Mouse (Mus musculus) inflammation-experienced regulatory T-cells (primary cell): ENCODE measurements around the gene Nat8f1. TPM values are rescaled to one million over a fixed set of nuclear protein-coding genes. Genes with fewer than 3 reads are reported as not detected.

Experiments used
- polyA plus RNA-seq, 2 experiments: library from polyadenylated mRNA; unstranded; fragments of 100-300 nt; shearing (Covaris generic); gene quantifications; one replicate each; pipeline ENCODE4 v1.2.1; 2017

Gene Nat8f1
- polyA plus RNA-seq = 10 to 100 TPM in 1 of 2 experiments, 1 to 10 TPM in 1; 9.1 to 11.9 TPM

DNA sequence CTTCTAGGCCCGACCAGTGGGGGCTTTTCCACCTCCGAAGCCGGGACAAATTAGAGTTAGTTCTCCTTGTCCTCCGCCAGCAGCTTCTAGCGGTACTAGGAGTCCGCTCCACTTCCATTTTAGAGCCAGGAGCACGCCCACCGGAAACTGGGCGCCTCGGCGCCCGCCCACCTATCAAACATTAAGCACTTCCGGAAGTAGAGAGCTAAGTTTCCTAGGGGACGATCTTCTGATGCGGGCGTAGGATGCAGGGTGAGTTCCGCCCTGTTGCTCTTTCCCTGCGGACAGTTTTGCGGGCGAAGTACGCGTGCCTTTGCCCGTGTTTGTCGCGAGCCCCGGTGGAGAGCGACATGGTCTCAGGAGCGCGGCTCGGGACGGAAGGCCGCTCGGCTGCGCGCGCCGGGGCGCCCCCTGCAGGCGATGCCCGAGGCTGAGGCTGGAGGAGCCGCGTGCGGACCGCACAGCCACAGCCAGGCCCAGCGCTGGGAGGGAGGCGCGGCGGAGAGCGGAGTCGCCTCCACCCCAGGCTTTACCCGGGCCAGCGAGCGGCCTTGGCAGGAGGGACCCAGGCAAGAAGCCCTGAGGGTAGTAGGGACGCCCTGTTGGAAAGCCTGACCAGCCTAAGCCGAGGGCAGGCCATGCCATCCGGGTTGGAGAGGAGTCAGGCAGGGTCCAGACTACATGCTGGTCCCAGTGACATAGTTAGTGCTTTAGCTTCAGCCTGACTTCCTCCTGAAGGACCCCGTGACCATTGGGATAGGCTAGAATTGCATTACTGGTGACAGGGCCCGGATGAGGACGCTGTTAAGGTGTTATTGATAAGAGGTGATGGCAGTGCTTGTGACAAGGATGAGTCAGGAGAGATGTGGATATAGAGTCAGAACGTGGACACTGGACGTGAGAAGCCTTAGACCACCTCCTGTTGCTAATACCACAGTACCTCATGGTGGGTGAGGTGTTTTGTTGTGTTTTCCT is at the start of gene Nat8f1:
TSS of gene Nat8f1 (minus strand) at position 149 of the 975 bp plus-strand sequence.

DNA sequence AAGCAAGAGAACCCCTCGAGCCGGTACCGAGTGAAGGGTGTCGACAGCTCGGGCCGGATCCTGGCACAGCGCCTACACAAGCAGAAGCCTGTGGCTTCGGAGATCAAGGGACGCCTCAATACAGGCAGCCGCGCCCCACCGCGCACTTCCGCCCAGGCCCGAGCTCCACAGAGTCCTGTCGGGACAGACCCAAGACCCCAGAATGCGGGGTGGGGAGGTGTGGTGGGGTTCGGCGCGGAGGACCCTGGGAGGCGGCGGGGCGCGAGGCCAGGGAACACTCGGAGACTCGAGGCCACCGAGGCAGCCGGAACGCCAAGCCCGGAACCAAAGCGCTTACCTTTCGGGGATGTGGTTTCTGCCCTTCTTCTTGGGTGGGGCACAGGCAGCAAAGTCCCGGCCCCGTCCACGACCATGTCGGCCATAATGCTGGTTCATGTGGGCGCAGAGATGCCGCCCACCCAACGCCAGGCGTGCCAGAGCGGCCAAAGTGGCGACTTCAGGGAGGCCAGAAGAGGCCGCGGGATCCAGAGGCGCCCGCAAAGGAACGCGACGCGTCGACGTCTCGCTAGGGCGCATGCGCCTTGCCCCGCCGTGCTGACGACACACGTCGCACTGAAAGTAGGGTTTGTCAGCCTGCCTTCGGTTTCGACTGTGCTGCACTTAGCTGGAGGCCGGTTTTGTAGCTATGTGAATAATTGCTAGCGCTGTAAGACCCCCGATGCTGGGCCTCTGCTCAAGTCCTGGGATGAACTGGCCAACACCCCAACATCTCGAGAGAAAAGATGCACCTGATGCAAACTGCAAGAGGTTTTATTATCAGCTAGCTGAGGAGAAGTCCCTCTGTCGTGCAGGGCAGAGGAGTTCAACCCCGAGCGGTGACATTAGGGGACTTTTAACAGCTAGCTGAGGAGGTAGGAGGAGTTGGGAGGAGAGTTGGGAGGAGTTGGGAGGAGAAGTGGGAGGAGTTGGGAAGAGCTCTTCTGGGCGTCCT is 45.9 kb upstream of the Nat8f1 start, which contains the start of gene Dusp11:
TSS of gene Dusp11 (minus strand) at position 567 of the 991 bp plus-strand sequence.

DNA sequence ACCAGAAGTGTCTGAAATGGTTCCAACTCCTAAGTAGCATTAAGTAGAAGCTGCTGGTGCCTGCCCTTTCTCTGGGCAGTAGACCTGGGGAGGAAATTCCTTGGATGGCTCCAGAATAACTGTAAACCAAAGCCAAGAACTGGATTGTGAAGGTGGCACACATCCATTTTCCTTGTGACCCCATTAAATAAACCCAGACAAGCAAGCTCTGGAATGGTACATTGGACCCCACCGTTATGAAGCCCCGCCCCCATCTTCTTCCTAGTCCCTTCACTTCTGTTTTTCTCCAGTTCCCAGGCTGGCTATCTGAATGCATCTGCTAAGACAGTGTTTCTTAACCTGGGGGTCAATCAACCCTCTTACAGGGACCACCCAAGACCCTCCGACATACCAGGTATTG is 3.9 kb downstream of the Nat8f1 start, which contains the start of gene Tprkb:
TSS of gene Tprkb (plus strand) at position 279 of the 400 bp plus-strand sequence.

DNA sequence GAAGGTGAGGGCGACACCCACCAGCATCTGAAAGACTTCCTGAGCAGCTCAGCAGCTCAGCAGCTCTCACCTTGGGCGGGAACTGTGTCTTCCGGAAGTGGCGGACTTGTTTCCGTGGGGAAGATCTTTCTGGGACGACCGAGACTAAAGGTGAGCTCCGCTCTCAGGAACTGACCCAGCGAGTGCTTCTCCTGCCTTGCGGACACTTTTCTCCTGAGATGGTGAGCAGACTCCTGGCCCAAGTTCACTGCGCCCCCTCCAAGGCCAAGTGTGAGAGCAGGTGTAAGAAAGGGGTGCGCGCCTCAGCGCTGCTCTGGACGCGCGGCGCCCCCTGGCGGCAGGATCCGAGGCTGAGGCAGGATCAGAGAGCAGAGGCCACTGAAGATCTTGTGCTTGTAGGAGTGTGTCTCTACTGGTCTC is 10.8 kb downstream of the Nat8f1 start, which contains the start of gene Nat8f4:
TSS of gene Nat8f4 (minus strand) at position 243 of the 420 bp plus-strand sequence.

DNA sequence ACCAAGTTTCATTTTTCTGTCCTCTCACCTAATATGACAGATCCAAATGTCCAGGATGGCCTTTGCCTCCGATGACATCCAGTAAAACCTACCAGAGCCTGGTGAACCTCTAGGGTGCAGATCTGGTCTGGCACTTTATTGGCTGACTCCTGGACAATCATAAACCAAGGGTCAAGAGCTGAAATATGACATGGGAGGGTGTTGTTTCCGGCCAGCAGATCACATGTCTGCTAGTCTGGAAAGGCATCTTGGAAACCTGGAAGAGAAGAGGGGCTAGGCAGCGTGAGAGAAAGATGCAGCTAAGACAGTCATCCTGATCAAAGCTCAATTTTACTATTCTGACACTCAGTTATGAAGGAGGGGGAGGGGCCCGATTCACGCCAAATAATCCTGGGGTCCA is 46.5 kb downstream of the Nat8f1 start, which contains the start of gene Nat8f2:
TSS of gene Nat8f2 (minus strand) at position 153 of the 400 bp plus-strand sequence.

Other genes with a start within 250 kb of the Nat8f1 start
- gene Nat8f7, start 202.5 kb downstream of the Nat8f1 start, polyA plus RNA-seq = under 1 TPM in 1 of 2 experiments, not detected in 1; 0.60 TPM
- gene Nat8f3, start 149.9 kb downstream of the Nat8f1 start, polyA plus RNA-seq = under 1 TPM; 0.27 to 0.72 TPM
- gene Nat8f6, start 94.7 kb downstream of the Nat8f1 start, polyA plus RNA-seq = not detected
- not detected for gene Nat8f5, start 94.7 kb downstream of the Nat8f1 start, polyA plus RNA-seq
- gene Nat8, start 83.6 kb downstream of the Nat8f1 start, polyA plus RNA-seq = not detected
- 1 to 10 TPM in 1 of 2 experiments, under 1 TPM in 1; 0.29 to 2.9 TPM for gene Nat8f2, start 46.5 kb downstream of the Nat8f1 start, polyA plus RNA-seq
- gene Nat8f4, start 10.8 kb downstream of the Nat8f1 start, polyA plus RNA-seq = 1 to 10 TPM; 6.2 to 8.6 TPM
- gene Tprkb, start 3.8 kb downstream of the Nat8f1 start, polyA plus RNA-seq = 10 to 100 TPM; 39.1 to 43.7 TPM
- 100 to 1,000 TPM; 164 to 231 TPM for gene Dusp11, start 46.0 kb upstream of the Nat8f1 start, polyA plus RNA-seq
- 1 to 10 TPM in 1 of 2 experiments, not detected in 1; 2.0 TPM for gene Figla, start 100.5 kb upstream of the Nat8f1 start, polyA plus RNA-seq
- gene Add2, start 113.0 kb upstream of the Nat8f1 start, polyA plus RNA-seq = under 1 TPM in 1 of 2 experiments, not detected in 1; 0.20 TPM